Mouse (Mus musculus) heart, adult 2 months (tissue): ENCODE results near the gene Ltbp3.

Source experiments
- CTCF ChIP-seq: fragments of 200-600 bp; IDR thresholded peaks from 2 replicates; pipeline ENCODE4 v1.8.1; 2022; ENCODE audit warnings: antibody characterized with exemption, mild to moderate bottlenecking, moderate library complexity
- POLR2A ChIP-seq: fragments of 200-500 bp; IDR thresholded peaks from 2 replicates; pipeline ENCODE4 v1.6.1; 2011; ENCODE audit warnings: mild to moderate bottlenecking, low read depth, low read length, control low read depth; ENCODE audit not compliant: insufficient read depth

- TF ChIP-seq POLR2A = no peak
- TF ChIP-seq CTCF = no peak
These were observed 41.4 kb downstream of the Ltbp3 start for GRCm38 (mm10) chr19:5782121-5782520.
